Mouse (Mus musculus): ENCODE results near the gene Tmem88b. TPM values are rescaled to one million over a fixed set of nuclear protein-coding genes. Genes with fewer than 3 reads are reported as not detected.
"Not testable (repeated sequence)": the region's sequence is repeated elsewhere in the genome, so short reads cannot be mapped to it uniquely, and the experiment has no call there.

The Tmem88b gene
- polyA plus RNA-seq, 1 experiment: 50.5 TPM

GRCm38 (mm10) chr4:155791240-155791933 lies 5.7 kb upstream of the Tmem88b start:
- no peak for TF ChIP-seq POLR2A (IDR thresholded peaks at IDR 0.05; ENCODE audit: extremely low read depth, insufficient read depth, low read length)
- no peak for TF ChIP-seq CTCF (IDR thresholded peaks at IDR 0.05; ENCODE audit: extremely low read depth, insufficient read depth, low read length)
- H3K4me1 ChIP-seq (ENCODE audit: control insufficient read depth, insufficient read depth, low read length): no peaks in the 10 kb centered on the region
- no peak overlapping the region for H3K27ac ChIP-seq (ENCODE audit: insufficient read depth, low read length)
- no peak overlapping the region for H3K4me3 ChIP-seq (ENCODE audit: insufficient read depth, low read length)

- no peak for TF ChIP-seq CTCF (IDR thresholded peaks at IDR 0.05; ENCODE audit: extremely low read depth, insufficient read depth, low read length)
- no peak for TF ChIP-seq POLR2A (IDR thresholded peaks at IDR 0.05; ENCODE audit: extremely low read depth, insufficient read depth, low read length)
- H3K4me3 ChIP-seq (ENCODE audit: insufficient read depth, low read length): no peak overlapping the region
- H3K4me1 ChIP-seq (ENCODE audit: control insufficient read depth, insufficient read depth, low read length): no peaks in the 10 kb centered on the region
- no peak overlapping the region for H3K27ac ChIP-seq (ENCODE audit: insufficient read depth, low read length)
Observed at GRCm38 (mm10) chr4:155790650-155791161, 5.0 kb upstream of the Tmem88b start.

- Histone ChIP-seq H3K4me3 (ENCODE audit: insufficient read depth, low read length) (no peak within 1 kb of the TSS), H3K27ac (ENCODE audit: insufficient read depth, low read length) (no peak within 1 kb of the TSS), H3K4me1 (ENCODE audit: control insufficient read depth, insufficient read depth, low read length) (no peaks in the 10 kb centered on the region)
- no peak for TF ChIP-seq CTCF (IDR thresholded peaks at IDR 0.05; ENCODE audit: extremely low read depth, insufficient read depth, low read length)
- TF ChIP-seq POLR2A (IDR thresholded peaks at IDR 0.05; ENCODE audit: extremely low read depth, insufficient read depth, low read length): no peak
Observed at GRCm38 (mm10) chr4:155790021-155790489, 4.4 kb upstream of the Tmem88b start, which contains the start of gene Ankrd65. Gene Ankrd65, plus strand, starts transcription at chr4:155790439.

GRCm38 (mm10) chr4:155788833-155789232 lies 3.2 kb upstream of the Tmem88b start:
- H3K4me1 ChIP-seq (ENCODE audit: control insufficient read depth, insufficient read depth, low read length); H3K4me3 ChIP-seq (ENCODE audit: insufficient read depth, low read length); H3K27ac ChIP-seq (ENCODE audit: insufficient read depth, low read length): not testable (repeated sequence)

GRCm38 (mm10) chr4:155788300-155788699 lies 2.6 kb upstream of the Tmem88b start:
- no peak overlapping the region for H3K27ac ChIP-seq (ENCODE audit: insufficient read depth, low read length)
- no peak overlapping the region for H3K4me3 ChIP-seq (ENCODE audit: insufficient read depth, low read length)
- TF ChIP-seq CTCF (IDR thresholded peaks at IDR 0.05; ENCODE audit: extremely low read depth, insufficient read depth, low read length) (no peak), POLR2A (IDR thresholded peaks at IDR 0.05; ENCODE audit: extremely low read depth, insufficient read depth, low read length) (no peak)
- no peaks in the 10 kb centered on the region for H3K4me1 ChIP-seq (ENCODE audit: control insufficient read depth, insufficient read depth, low read length)

GRCm38 (mm10) chr4:155785246-155785645 lies 428 bp downstream of the Tmem88b start:
- peak overlapping the region; percentile 12 for H3K4me3 ChIP-seq (ENCODE audit: insufficient read depth, low read length)
- H3K27ac ChIP-seq (ENCODE audit: insufficient read depth, low read length): peak overlapping the region; percentile 95
- TF ChIP-seq CTCF (IDR thresholded peaks at IDR 0.05; ENCODE audit: extremely low read depth, insufficient read depth, low read length): no peak
- no peak for TF ChIP-seq POLR2A (IDR thresholded peaks at IDR 0.05; ENCODE audit: extremely low read depth, insufficient read depth, low read length)
- no peaks in the 10 kb centered on the region for H3K4me1 ChIP-seq (ENCODE audit: control insufficient read depth, insufficient read depth, low read length)

GRCm38 (mm10) chr4:155784081-155784701 lies 1.5 kb downstream of the Tmem88b start:
- no peaks in the 10 kb centered on the region for H3K4me1 ChIP-seq (ENCODE audit: control insufficient read depth, insufficient read depth, low read length)
- H3K27ac ChIP-seq (ENCODE audit: insufficient read depth, low read length): peak overlapping the region; percentile 82
- peak overlapping the region; percentile 57 for H3K4me3 ChIP-seq (ENCODE audit: insufficient read depth, low read length)
- TF ChIP-seq CTCF (IDR thresholded peaks at IDR 0.05; ENCODE audit: extremely low read depth, insufficient read depth, low read length) (peak; percentile 68), POLR2A (IDR thresholded peaks at IDR 0.05; ENCODE audit: extremely low read depth, insufficient read depth, low read length) (0 out of 2 replicates have a peak, but pooled peaks have one; percentile 14)

GRCm38 (mm10) chr4:155783486-155784080 lies 2.1 kb downstream of the Tmem88b start:
- Histone ChIP-seq H3K4me1 (ENCODE audit: control insufficient read depth, insufficient read depth, low read length) (no peaks in the 10 kb centered on the region), H3K4me3 (ENCODE audit: insufficient read depth, low read length) (peak overlapping the region; percentile 57), H3K27ac (ENCODE audit: insufficient read depth, low read length) (peak overlapping the region; percentile 82)
- TF ChIP-seq POLR2A (IDR thresholded peaks at IDR 0.05; ENCODE audit: extremely low read depth, insufficient read depth, low read length): no peak
- no peak for TF ChIP-seq CTCF (IDR thresholded peaks at IDR 0.05; ENCODE audit: extremely low read depth, insufficient read depth, low read length)

- H3K4me3 ChIP-seq (ENCODE audit: insufficient read depth, low read length): no peak overlapping the region; the same call in 1 of the 2 replicates
- H3K4me1 ChIP-seq (ENCODE audit: control insufficient read depth, insufficient read depth, low read length): peaks cover 5% of the 10 kb centered on the region
- TF ChIP-seq POLR2A (IDR thresholded peaks at IDR 0.05; ENCODE audit: extremely low read depth, insufficient read depth, low read length) (no peak), CTCF (IDR thresholded peaks at IDR 0.05; ENCODE audit: extremely low read depth, insufficient read depth, low read length) (no peak)
- H3K27ac ChIP-seq (ENCODE audit: insufficient read depth, low read length): 0 out of 2 replicates have a peak overlapping the region, but pooled peaks have one; percentile 22
Observed at GRCm38 (mm10) chr4:155780895-155781294, 4.8 kb downstream of the Tmem88b start.

All from cortical plate, adult 2 months (tissue).